Mouse (Mus musculus): ENCODE results near the gene Gm5724. TPM values are rescaled to one million over a fixed set of nuclear protein-coding genes. Genes with fewer than 3 reads are reported as not detected.

The Gm5724 gene
- not detected for total RNA-seq (2021)

GRCm38 (mm10) chr6:141773710-141774109, at the start of gene Gm5724:
Gene Gm5724 (minus strand): TSS chr6:141773810.
- intact Hi-C loops (cut with DNase I): no loop called here

DNA sequence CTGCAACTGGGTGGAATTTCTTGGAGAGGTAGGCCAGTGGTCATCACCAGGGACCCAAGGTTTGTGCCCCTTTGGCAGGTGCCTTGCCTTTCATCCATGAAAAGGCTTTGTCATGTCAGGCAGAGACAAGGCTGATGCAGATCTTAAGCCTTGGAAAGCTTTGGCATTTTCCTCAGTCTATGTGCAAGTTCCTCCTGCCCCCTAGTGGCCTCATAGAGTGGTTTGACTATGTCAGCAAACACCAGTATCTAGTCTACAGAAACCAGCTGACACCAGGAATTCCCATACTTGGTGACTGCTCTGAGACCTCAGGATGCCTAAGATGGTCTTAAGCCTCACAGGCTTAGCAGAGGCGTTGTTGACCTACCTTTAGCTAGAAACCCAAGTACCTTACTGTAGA, 24.2 kb upstream of the Gm5724 start:
- DNase-seq: peak; percentile 22
- intact Hi-C loops (cut with DNase I): no loop called here

More at GRCm38 (mm10) chr6:141773710-141774109, at the start of gene Gm5724:
- DNase-seq: no peak

DNA sequence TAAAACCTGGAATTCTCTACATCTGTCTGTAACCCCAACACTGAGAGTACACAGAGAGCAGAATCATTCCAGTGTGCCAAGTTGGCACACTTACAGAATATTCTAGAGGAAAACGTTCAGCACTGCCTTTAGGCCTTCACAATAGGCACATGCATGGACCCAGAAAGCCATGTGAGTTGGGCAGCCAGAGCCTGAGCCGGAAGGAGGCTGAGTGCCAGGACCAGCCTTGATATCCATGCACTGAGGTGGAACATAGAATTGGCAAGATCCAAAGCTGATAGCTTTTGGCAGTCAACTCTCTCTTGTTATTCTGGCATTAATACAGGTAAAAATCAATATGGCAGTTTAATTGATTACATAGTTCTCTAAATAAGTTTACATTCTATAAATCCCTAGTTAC, 866 bp upstream of the Gm5724 start:
- peak; percentile 2 for DNase-seq
- intact Hi-C loops (cut with DNase I): no loop called here

GRCm38 (mm10) chr6:141691246-141691645, 82.4 kb downstream of the Gm5724 start:
- DNase-seq: no peak
- intact Hi-C loops (cut with DNase I): no loop called here

DNA sequence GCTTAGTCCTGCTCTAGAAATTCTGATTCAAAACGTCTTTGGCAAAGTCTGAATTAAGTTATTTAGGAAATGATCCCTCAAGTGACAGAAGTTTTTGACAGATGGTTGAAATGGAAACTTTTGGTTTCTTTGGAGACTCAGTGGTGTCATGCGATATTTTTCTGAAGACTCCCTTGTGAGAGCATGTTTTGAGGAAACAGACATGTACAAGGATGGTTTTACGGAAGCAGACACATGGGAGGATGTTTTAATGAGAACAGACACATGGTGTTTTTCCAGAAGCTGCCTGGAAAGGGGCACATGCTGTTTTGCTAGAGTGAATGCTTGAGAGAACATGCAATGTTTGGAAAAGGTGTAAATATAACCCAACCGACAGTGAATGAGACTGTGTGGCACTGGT, 86.6 kb downstream of the Gm5724 start:
- intact Hi-C loops (cut with DNase I): no loop called here
- DNase-seq: no peak

Other genes starting within 250 kb of the Gm5724 start
- 10 to 100 TPM; 51.3 to 55.9 TPM for gene Slco1c1, start 249.4 kb downstream of the Gm5724 start, total RNA-seq (2021)
- gene Slco1b2, start 144.3 kb downstream of the Gm5724 start, total RNA-seq (2021): under 1 TPM in 1 of 2 experiments, not detected in 1; 0.10 TPM
- gene Slco1a4, start 82.4 kb upstream of the Gm5724 start, total RNA-seq (2021): 1 to 10 TPM; 4.3 to 4.6 TPM
- not detected for gene Slco1a1, start 173.2 kb upstream of the Gm5724 start, total RNA-seq (2021)
- gene Gm6614, start 237.6 kb upstream of the Gm5724 start, total RNA-seq (2021): not detected

Measured in left cerebral cortex, postnatal 4 days (tissue).